Mouse (Mus musculus) urinary bladder, postnatal 14 days (tissue): Measurements from ENCODE around the gene E2f2.

ENCODE experiments used
- DNase-seq: peaks from one replicate; pipeline ENCODE4 v3.0.0; 2021; ENCODE audit warnings: low spot score

The E2f2 gene

GRCm38 (mm10) chr4:136240955-136241354 is 68.8 kb downstream of the E2f2 start:
- no peak for DNase-seq

GRCm38 (mm10) chr4:136242065-136242703 is 70.0 kb downstream of the E2f2 start:
- no peak for DNase-seq

GRCm38 (mm10) chr4:136242728-136243127 is 70.5 kb downstream of the E2f2 start:
- DNase-seq, result no peak

- DNase-seq, result no peak
These were observed 72.0 kb downstream of the E2f2 start for GRCm38 (mm10) chr4:136244208-136244607.
